Mouse (Mus musculus): ENCODE measurements around the gene Gm20765. TPM values are rescaled to one million over a fixed set of nuclear protein-coding genes. Genes with fewer than 3 reads are reported as not detected.
"Not testable (repeated sequence)": the region's sequence is repeated elsewhere in the genome, so short reads cannot be mapped to it uniquely, and the experiment has no call there.

Gene Gm20765
- polyA plus RNA-seq (2016; fragmentation: Nextera tagmentation; extraction: Ambion mirVana), result not detected in 2 replicates

GRCm38 (mm10) chr10:104185233-104185632, at the start of gene Gm20765:
Gene Gm20765 (plus strand): TSS chr10:104185533.
- H3K4me1 ChIP-seq; DNase-seq (ENCODE audit: extremely low spot score, low spot score); H3K27ac ChIP-seq; H3K9me3 ChIP-seq; H3K27me3 ChIP-seq (ENCODE audit: poor library complexity, severe bottlenecking); H3K36me3 ChIP-seq (replicated peaks); H3K4me3 ChIP-seq: not testable (repeated sequence)
- no CpG with 5 or more reads among the region's 3 CpGs for WGBS

GRCm38 (mm10) chr10:104142687-104143086, 42.6 kb upstream of the Gm20765 start, which contains the start of gene Gm21293:
Gene Gm21293 (plus strand): TSS chr10:104142987.
- H3K27ac ChIP-seq; H3K27me3 ChIP-seq (ENCODE audit: poor library complexity, severe bottlenecking); H3K36me3 ChIP-seq (replicated peaks); H3K4me1 ChIP-seq; H3K4me3 ChIP-seq; DNase-seq (ENCODE audit: extremely low spot score, low spot score); H3K9me3 ChIP-seq: not testable (repeated sequence)
- no CpG with 5 or more reads among the region's 3 CpGs for WGBS

GRCm38 (mm10) chr10:104151197-104151596, 34.1 kb upstream of the Gm20765 start, which contains the start of gene Gm6763:
Gene Gm6763 (plus strand): TSS chr10:104151497.
- H3K4me3 ChIP-seq; H3K27me3 ChIP-seq (ENCODE audit: poor library complexity, severe bottlenecking); H3K4me1 ChIP-seq; H3K27ac ChIP-seq; DNase-seq (ENCODE audit: extremely low spot score, low spot score); H3K36me3 ChIP-seq (replicated peaks); H3K9me3 ChIP-seq: not testable (repeated sequence)
- no CpG with 5 or more reads among the region's 3 CpGs for WGBS

GRCm38 (mm10) chr10:104159706-104160105, 25.6 kb upstream of the Gm20765 start, which contains the start of gene Gm8764:
Gene Gm8764 (plus strand): TSS chr10:104160006.
- not testable (repeated sequence) for H3K36me3 ChIP-seq (replicated peaks); DNase-seq (ENCODE audit: extremely low spot score, low spot score); H3K27ac ChIP-seq; H3K4me3 ChIP-seq; H3K4me1 ChIP-seq; H3K27me3 ChIP-seq (ENCODE audit: poor library complexity, severe bottlenecking); H3K9me3 ChIP-seq
- WGBS, result no CpG with 5 or more reads among the region's 3 CpGs

- no CpG with 5 or more reads among the region's 3 CpGs for WGBS
- H3K36me3 ChIP-seq (replicated peaks); H3K27ac ChIP-seq; H3K4me3 ChIP-seq; H3K27me3 ChIP-seq (ENCODE audit: poor library complexity, severe bottlenecking); DNase-seq (ENCODE audit: extremely low spot score, low spot score); H3K9me3 ChIP-seq; H3K4me1 ChIP-seq: not testable (repeated sequence)
Observed at GRCm38 (mm10) chr10:104168215-104168614, 17.1 kb upstream of the Gm20765 start, which contains the start of gene Gm21304. Gene Gm21304 (plus strand): TSS chr10:104168515.

- H3K36me3 ChIP-seq (replicated peaks); H3K4me3 ChIP-seq; H3K27ac ChIP-seq; H3K9me3 ChIP-seq; H3K4me1 ChIP-seq; H3K27me3 ChIP-seq (ENCODE audit: poor library complexity, severe bottlenecking); DNase-seq (ENCODE audit: extremely low spot score, low spot score): not testable (repeated sequence)
- WGBS, result no CpG with 5 or more reads among the region's 3 CpGs
Observed at GRCm38 (mm10) chr10:104176724-104177123, 8.6 kb upstream of the Gm20765 start, which contains the start of gene Gm21312. Gene Gm21312 (plus strand): TSS chr10:104177024.

- not testable (repeated sequence) for H3K27me3 ChIP-seq (ENCODE audit: poor library complexity, severe bottlenecking); H3K4me1 ChIP-seq; H3K36me3 ChIP-seq (replicated peaks); H3K4me3 ChIP-seq; DNase-seq (ENCODE audit: extremely low spot score, low spot score); H3K9me3 ChIP-seq; H3K27ac ChIP-seq
- no CpG with 5 or more reads among the region's 3 CpGs for WGBS
Observed at GRCm38 (mm10) chr10:104193742-104194141, 8.4 kb downstream of the Gm20765 start, which contains the start of gene Gm4340. Gene Gm4340 (plus strand): TSS chr10:104194042.

- H3K36me3 ChIP-seq (replicated peaks), result no peaks in the 10 kb centered on the region
- H3K27me3 ChIP-seq (ENCODE audit: poor library complexity, severe bottlenecking), result no peaks in the 10 kb centered on the region
- H3K4me1 ChIP-seq, result no peaks in the 10 kb centered on the region
- DNase-seq (ENCODE audit: extremely low spot score, low spot score), result no peak
- 90% methylated on average over 1 of the region's 1 CpGs for WGBS
- H3K9me3 ChIP-seq, result no peaks in the 10 kb centered on the region
- H3K4me3 ChIP-seq, result no peak overlapping the region
- no peak overlapping the region for H3K27ac ChIP-seq
Observed at GRCm38 (mm10) chr10:104209655-104210054, 24.3 kb downstream of the Gm20765 start.

- no peak for DNase-seq (ENCODE audit: extremely low spot score, low spot score)
- WGBS, result 71% methylated on average over 3 of the region's 3 CpGs
- H3K36me3 ChIP-seq (replicated peaks), result no peaks in the 10 kb centered on the region
Observed at GRCm38 (mm10) chr10:104210268-104210990, 25.1 kb downstream of the Gm20765 start.

GRCm38 (mm10) chr10:104214527-104214926, 29.2 kb downstream of the Gm20765 start:
- DNase-seq (ENCODE audit: extremely low spot score, low spot score), result no peak

More at GRCm38 (mm10) chr10:104210268-104210990, 25.1 kb downstream of the Gm20765 start:
- no peaks in the 10 kb centered on the region for H3K9me3 ChIP-seq
- H3K4me1 ChIP-seq, result no peaks in the 10 kb centered on the region
- no peak overlapping the region for H3K4me3 ChIP-seq
- H3K27me3 ChIP-seq (ENCODE audit: poor library complexity, severe bottlenecking), result no peaks in the 10 kb centered on the region
- no peak overlapping the region for H3K27ac ChIP-seq

GRCm38 (mm10) chr10:104220303-104221021, 35.1 kb downstream of the Gm20765 start:
- 88% methylated on average over 6 of the region's 6 CpGs for WGBS
- Histone ChIP-seq H3K9me3 (no peaks in the 10 kb centered on the region), H3K27ac (no peak overlapping the region), H3K36me3 (replicated peaks) (no peaks in the 10 kb centered on the region), H3K4me1 (no peaks in the 10 kb centered on the region), H3K4me3 (no peak overlapping the region), H3K27me3 (ENCODE audit: poor library complexity, severe bottlenecking) (no peaks in the 10 kb centered on the region)
- DNase-seq (ENCODE audit: extremely low spot score, low spot score), result no peak

More at GRCm38 (mm10) chr10:104214527-104214926, 29.2 kb downstream of the Gm20765 start:
- Histone ChIP-seq H3K9me3 (no peaks in the 10 kb centered on the region), H3K36me3 (replicated peaks) (no peaks in the 10 kb centered on the region), H3K4me3 (no peak overlapping the region), H3K4me1 (no peaks in the 10 kb centered on the region), H3K27ac (no peak overlapping the region), H3K27me3 (ENCODE audit: poor library complexity, severe bottlenecking) (no peaks in the 10 kb centered on the region)
- WGBS, result 87% methylated on average over 5 of the region's 5 CpGs

Measured in forebrain, embryonic 10.5 days (tissue).